Mouse (Mus musculus) liver, embryonic 14.5 days (tissue): ENCODE data around the gene Samhd1.

Experiments used
- CTCF ChIP-seq: IDR thresholded peaks from 2 replicates; pipeline ENCODE4 v1.5.1; 2016; ENCODE audit warnings: antibody characterized with exemption, low read depth, control low read depth
- EP300 ChIP-seq: IDR thresholded peaks from 2 replicates; pipeline ENCODE4 v1.6.1; 2016; ENCODE audit warnings: antibody characterized with exemption, low read depth

- TF ChIP-seq CTCF (no peak), EP300 (no peak)
Measured at GRCm38 (mm10) chr2:157148417-157148816, 13.4 kb upstream of the Samhd1 start.
